In genomic region chr1:185302816-185303215, GRCm38 (mm10) we compare ENCODE assay signal across 24 mouse cellular contexts. TPM values are rescaled to one million over a fixed set of nuclear protein-coding genes. Genes with fewer than 3 reads are reported as not detected.
A peak's percentile ranks its signal among the peaks of the same experiment; 100 is the strongest.
DNase-seq lines count a peak whose midpoint lies in the region; TF ChIP-seq lines count a peak whose summit lies in the region.
"Had no signal": no experiment of that assay in that cellular context is flagged by ENCODE, and none has a peak within 500 bp of the region (broad histone marks: within the 10 kb centered on the region; RNA-seq: fewer than 3 reads in every experiment).

No protein-coding gene starts in this region.

- H3K4me3 ChIP-seq in heart, embryonic 10.5 days, result no peak overlapping the region
- peak overlapping the region; percentile 69 for H3K4me3 ChIP-seq in testis, adult 2 months (ENCODE audit: control insufficient read depth, low read depth, low read length)
- H3K4me3 ChIP-seq: embryonic facial prominence, embryonic 13.5 days; embryonic facial prominence, embryonic 15.5 days; erythroblast, embryonic 14.5 days; forebrain, embryonic 10.5 days; forebrain, embryonic 12.5 days had no signal

- TF ChIP-seq POLR2A in testis, adult 2 months (IDR thresholded peaks at IDR 0.05; ENCODE audit: control insufficient read depth, low read depth, low read length), result no peak

- DNase-seq in heart, embryonic 10.5 days (ENCODE audit: low spot score), result peak; percentile 61
- no peak for DNase-seq in heart, postnatal 36 days
- DNase-seq in testis, postnatal 14 days (ENCODE audit: low spot score), result no peak
- DNase-seq in R1 (ENCODE audit: low read depth, low spot score) (peak; percentile 50), liver (no peak)
- DNase-seq in testis, postnatal 10 days (ENCODE audit: low spot score), result peak; percentile 27
- no peak for DNase-seq in cerebellum, postnatal 10 days
- DNase-seq: adrenal gland, adult 8-10 months; adrenal gland, postnatal 14 days; adrenal gland, postnatal 36 days; cerebellum, adult 11-12 months; cerebellum, adult 2 months; cerebellum, adult 9-10 months; cerebellum, postnatal 14 days; cerebellum, postnatal 36 days; embryo, embryonic 11 days had no signal

- no peaks in the 10 kb centered on the region for H3K27me3 ChIP-seq in heart, embryonic 10.5 days (ENCODE audit: insufficient read depth, poor library complexity, severe bottlenecking)
- H3K27me3 ChIP-seq in testis, adult 2 months (ENCODE audit: control insufficient read depth, insufficient read depth, low read length), result no peaks in the 10 kb centered on the region
- H3K27me3 ChIP-seq: embryonic facial prominence, embryonic 13.5 days; embryonic facial prominence, embryonic 15.5 days; forebrain, embryonic 12.5 days; Patski had no signal

- intact Hi-C loops in heart, postnatal 36 days (cut with DNase I), result no loop called here

- no peak for TF ChIP-seq CTCF in testis, adult 2 months (IDR thresholded peaks at IDR 0.05; ENCODE audit: control insufficient read depth, insufficient read depth, insufficient replicate concordance, low read depth, low read length)

- 93% methylated on average over 6 of the region's 6 CpGs for WGBS in heart, embryonic 10.5 days

- H3K9me3 ChIP-seq in heart, embryonic 10.5 days, result no peaks in the 10 kb centered on the region
- H3K9me3 ChIP-seq: embryonic facial prominence, embryonic 13.5 days; embryonic facial prominence, embryonic 15.5 days; forebrain, embryonic 12.5 days; G1E had no signal

- no peak overlapping the region for H3K27ac ChIP-seq in heart, embryonic 10.5 days
- no peak overlapping the region for H3K27ac ChIP-seq in testis, adult 2 months (ENCODE audit: control insufficient read depth, insufficient read depth, low read depth, low read length)
- H3K27ac ChIP-seq: embryonic facial prominence, embryonic 13.5 days; embryonic facial prominence, embryonic 15.5 days; forebrain, embryonic 10.5 days; forebrain, embryonic 12.5 days had no signal

- peaks cover 57% of the 10 kb centered on the region for H3K36me3 ChIP-seq in heart, embryonic 10.5 days
- no peaks in the 10 kb centered on the region for H3K36me3 ChIP-seq in testis, adult 2 months (ENCODE audit: control insufficient read depth, insufficient read depth, low read length)

- H3K4me1 ChIP-seq in heart, embryonic 10.5 days, result no peaks in the 10 kb centered on the region
- no peaks in the 10 kb centered on the region for H3K4me1 ChIP-seq in testis, adult 2 months (ENCODE audit: control insufficient read depth, insufficient read depth, low read length)
- H3K4me1 ChIP-seq: embryonic facial prominence, embryonic 13.5 days; embryonic facial prominence, embryonic 15.5 days; forebrain, embryonic 10.5 days; forebrain, embryonic 12.5 days had no signal

RNA-seq across cellular contexts. Expression of gene Iars2, which starts 26.4 kb away (rescaled TPM):
- 31.7 and 43.8 TPM in 2 replicates for polyA plus RNA-seq in heart, embryonic 10.5 days (2016; fragmentation: Nextera tagmentation; extraction: Ambion mirVana)
- 10 to 100 TPM; 81.2 to 83.4 TPM for total RNA-seq in heart, postnatal 36 days (2021)
- 8.5 and 12.0 TPM in 2 replicates for polyA plus RNA-seq in testis, adult 2 months (2012; rRNA removed)

RNA-seq across cellular contexts. Expression of gene Bpnt1, which starts 29.1 kb away (rescaled TPM):
- 38.5 and 39.9 TPM in 2 replicates for polyA plus RNA-seq in heart, embryonic 10.5 days (2016; fragmentation: Nextera tagmentation; extraction: Ambion mirVana)
- total RNA-seq in heart, postnatal 36 days (2021), result 10 to 100 TPM; 23.4 to 27.0 TPM
- polyA plus RNA-seq in testis, adult 2 months (2012; rRNA removed), result 24.5 and 29.3 TPM in 2 replicates

Comparison
In these comparisons a context has a peak if more than half of its experiments do, and no peak if none do; other contexts are left out.
1. DNase-seq: peak in heart, embryonic 10.5 days (single experiment), R1 (single experiment) and testis, postnatal 10 days (single experiment); none in heart, postnatal 36 days (0 of 2), testis, postnatal 14 days (single experiment), liver (single experiment) and cerebellum, postnatal 10 days (0 of 2).